8 mouse cellular contexts compared by ENCODE assay signal in genomic region chr10:5550168-5551021, GRCm38 (mm10). TPM values are rescaled to one million over a fixed set of nuclear protein-coding genes. Genes with fewer than 3 reads are reported as not detected.
DNase-seq lines count a peak whose midpoint lies in the region; ATAC-seq lines count a peak whose summit lies in the region.

No protein-coding gene starts in this region.

- peak overlapping the region; percentile 87 for H3K9ac ChIP-seq in hindbrain, embryonic 15.5 days

- no peaks in the 10 kb centered on the region for H3K9me3 ChIP-seq in hindbrain, embryonic 15.5 days

- peaks cover 18% of the 10 kb centered on the region for H3K4me1 ChIP-seq in hindbrain, embryonic 15.5 days (replicated peaks)

- H3K27ac ChIP-seq in hindbrain, embryonic 15.5 days (replicated peaks): peak overlapping the region; percentile 90

- H3K36me3 ChIP-seq in hindbrain, embryonic 15.5 days: no peaks in the 10 kb centered on the region

- ATAC-seq in hindbrain, embryonic 15.5 days (ENCODE audit: low FRiP score, low read depth): peak; percentile 94

- H3K27me3 ChIP-seq in hindbrain, embryonic 15.5 days: no peaks in the 10 kb centered on the region

- peak overlapping the region; percentile 65 for H3K4me3 ChIP-seq in hindbrain, embryonic 15.5 days

- peak; percentile 61 for DNase-seq in Muller cell, postnatal 12 days (ENCODE audit: inconsistent ontology term)
- DNase-seq in cerebellum, adult 8-10 months: peak; percentile 79
- DNase-seq in frontal cortex, adult 2 months (ENCODE audit: extremely low spot score in 1 of 2, low spot score in 1 of 2): peak; percentile 26 to 72
- DNase-seq in left cerebral cortex, adult 18-20 months (ENCODE audit: low spot score in 2 of 2): peak; percentile 57 to 71
- DNase-seq in lung, postnatal 14 days: peak; percentile 48
- DNase-seq in ovary, postnatal 36 days (ENCODE audit: low spot score): peak; percentile 38
- peak; percentile 70 for DNase-seq in thymus, postnatal 14 days

- H3K4me2 ChIP-seq in hindbrain, embryonic 15.5 days: peak overlapping the region; percentile 84

- under 1% methylated on average over 43 of the region's 44 CpGs for WGBS in hindbrain, embryonic 15.5 days

RNA-seq across cellular contexts. Expression of gene Syne1, which starts 0.9 kb away (rescaled TPM):
- 152 and 163 TPM in 2 replicates for polyA plus RNA-seq in frontal cortex, adult 2 months (2012; rRNA removed)
- polyA plus RNA-seq in hindbrain, embryonic 15.5 days (2015; fragmentation: Nextera tagmentation; extraction: Ambion mirVana): 15.2 and 18.5 TPM in 2 replicates
- total RNA-seq in left cerebral cortex, adult 18-20 months (2021): 100 to 1,000 TPM; 360 to 372 TPM

RNA-seq across cellular contexts. Expression of gene Myct1, which starts 43.2 kb away (rescaled TPM):
- polyA plus RNA-seq in frontal cortex, adult 2 months (2012; rRNA removed): 0.71 and 0.78 TPM in 2 replicates
- polyA plus RNA-seq in hindbrain, embryonic 15.5 days (2015; fragmentation: Nextera tagmentation; extraction: Ambion mirVana): 1.1 and 1.2 TPM in 2 replicates
- under 1 TPM; 0.12 to 0.42 TPM for total RNA-seq in left cerebral cortex, adult 18-20 months (2021)

Comparison
In these comparisons a context has a peak if more than half of its experiments do, and no peak if none do; other contexts are left out.
1. Peak in every context shown above with its lines: DNase-seq, ATAC-seq, H3K4me3 ChIP-seq and H3K27ac ChIP-seq.